Mouse (Mus musculus) telencephalon, adult 2 months (tissue): ENCODE measurements around the gene Plac9b.
"Not testable (repeated sequence)": the region's sequence is repeated elsewhere in the genome, so short reads cannot be mapped to it uniquely, and the experiment has no call there.

Experiments used
- DNase-seq: peaks from one replicate; pipeline ENCODE4 v3.0.0-alpha.2; 2011; ENCODE audit warnings: low read depth, low spot score

Gene Plac9b

GRCm38 (mm10) chr14:26182380-26182779 is at the start of gene Plac9b:
Plac9b (minus strand) TSS chr14:26182480.
- DNase-seq: not testable (repeated sequence)

GRCm38 (mm10) chr14:26216233-26217000 is 34.1 kb upstream of the Plac9b start:
- not testable (repeated sequence) for DNase-seq

DNA sequence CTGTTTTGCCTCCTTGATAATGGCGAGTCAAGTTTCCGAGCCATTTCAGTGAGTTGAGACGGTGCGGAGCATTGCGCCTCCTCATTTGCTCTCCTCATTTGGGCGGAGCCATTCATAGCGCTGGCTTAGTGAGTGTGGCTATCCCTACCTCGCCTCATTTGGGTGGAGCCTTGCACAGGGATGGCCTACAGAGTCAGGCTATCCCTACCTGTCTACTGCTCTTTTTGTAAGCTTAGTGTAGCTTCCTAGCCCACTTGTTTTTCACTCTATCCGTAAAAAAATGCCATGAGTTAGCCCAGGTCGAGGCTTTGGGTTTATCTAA is 24.6 kb upstream of the Plac9b start, which contains the start of gene Tmem254b:
Gene Tmem254b (minus strand): TSS at position 116 of the 322 bp plus-strand sequence.
- not testable (repeated sequence) for DNase-seq

- not testable (repeated sequence) for DNase-seq
These were observed 24.1 kb upstream of the Plac9b start for GRCm38 (mm10) chr14:26206197-26206925.

DNA sequence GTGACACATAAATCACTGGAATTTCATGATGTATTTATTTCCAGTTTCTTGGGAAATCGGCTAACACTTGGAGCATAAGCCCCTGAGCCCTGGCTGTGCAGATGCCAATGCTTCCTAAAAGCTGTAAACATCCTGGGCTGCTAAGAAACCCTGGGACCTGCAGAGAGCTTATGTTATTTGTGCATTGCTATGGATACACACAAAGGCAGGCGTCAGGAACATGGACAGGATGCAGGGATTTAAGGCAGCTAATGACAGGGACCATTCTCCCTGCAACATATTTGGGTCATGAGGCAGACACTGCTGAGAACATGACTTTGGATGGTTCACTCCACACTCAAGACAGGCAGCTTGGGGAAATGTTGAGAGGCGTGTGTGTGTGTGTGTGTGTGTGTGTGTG is 15.6 kb upstream of the Plac9b start:
- not testable (repeated sequence) for DNase-seq

GRCm38 (mm10) chr14:26188361-26188760 is 6.1 kb upstream of the Plac9b start:
- DNase-seq: not testable (repeated sequence)

GRCm38 (mm10) chr14:26186638-26187037 is 4.4 kb upstream of the Plac9b start:
- DNase-seq: not testable (repeated sequence)

- DNase-seq: not testable (repeated sequence)
These were observed 620 bp downstream of the Plac9b start for GRCm38 (mm10) chr14:26181660-26182059.

DNA sequence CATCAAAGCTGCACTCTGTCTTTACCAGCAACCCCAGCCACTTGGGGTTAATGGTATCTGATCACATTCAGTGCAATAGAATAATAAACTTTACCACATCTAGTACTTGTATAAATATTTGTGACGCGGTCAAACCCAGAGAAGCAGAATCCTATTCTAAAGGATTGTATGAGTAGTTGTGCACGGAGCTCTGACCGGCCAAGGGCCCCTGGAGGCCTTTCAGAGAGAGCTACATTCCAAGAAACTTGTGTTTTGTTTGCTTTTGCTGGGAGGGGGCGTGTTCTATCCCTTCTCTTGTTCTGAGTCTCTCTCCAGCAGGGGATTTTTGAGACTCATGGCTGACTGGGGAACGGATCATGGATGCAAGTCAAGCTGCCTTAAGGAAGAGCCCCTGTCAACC is 7.3 kb downstream of the Plac9b start:
- DNase-seq: not testable (repeated sequence)

DNA sequence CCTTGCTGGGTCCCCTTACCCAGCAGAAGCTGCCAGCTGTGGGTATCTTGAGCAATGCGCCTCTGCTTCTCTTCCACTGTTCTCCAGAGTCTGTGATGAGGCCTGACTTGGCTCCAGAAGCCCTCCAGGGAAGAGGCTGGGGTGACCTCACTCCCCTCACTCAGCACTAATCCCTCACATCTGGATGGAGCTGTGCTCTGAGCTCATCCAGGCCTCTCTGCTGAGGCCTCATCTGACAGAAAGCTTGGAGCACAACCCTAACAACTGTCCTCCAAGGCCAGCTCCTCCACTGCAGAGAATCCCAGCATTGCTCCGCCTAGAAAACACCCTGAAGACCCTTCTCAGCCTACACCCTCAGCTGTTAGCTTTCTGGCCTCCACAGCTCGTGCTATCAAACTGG is 8.3 kb downstream of the Plac9b start:
- not testable (repeated sequence) for DNase-seq

GRCm38 (mm10) chr14:26165266-26165665 is 17.0 kb downstream of the Plac9b start:
- not testable (repeated sequence) for DNase-seq

DNA sequence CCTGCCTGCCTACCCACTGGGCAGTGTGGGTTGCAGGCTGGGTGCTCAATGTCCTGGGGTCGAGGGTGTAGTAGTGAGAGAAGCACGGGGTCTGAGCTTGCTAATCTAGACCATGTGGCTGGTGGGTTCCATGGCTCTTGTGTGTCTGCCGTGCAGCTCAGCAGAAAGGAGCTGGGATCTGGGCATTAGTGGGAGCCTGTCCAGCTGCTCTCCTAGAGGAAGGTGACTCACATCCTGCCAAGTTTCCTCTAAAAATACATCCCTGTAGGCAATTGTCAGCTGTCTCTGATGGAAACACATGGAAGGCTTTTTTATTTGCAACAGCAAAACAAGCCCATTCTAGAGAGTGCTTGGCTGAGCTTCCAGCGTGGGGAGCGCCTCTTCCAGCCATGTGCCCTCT is 19.9 kb downstream of the Plac9b start:
- DNase-seq: not testable (repeated sequence)

DNA sequence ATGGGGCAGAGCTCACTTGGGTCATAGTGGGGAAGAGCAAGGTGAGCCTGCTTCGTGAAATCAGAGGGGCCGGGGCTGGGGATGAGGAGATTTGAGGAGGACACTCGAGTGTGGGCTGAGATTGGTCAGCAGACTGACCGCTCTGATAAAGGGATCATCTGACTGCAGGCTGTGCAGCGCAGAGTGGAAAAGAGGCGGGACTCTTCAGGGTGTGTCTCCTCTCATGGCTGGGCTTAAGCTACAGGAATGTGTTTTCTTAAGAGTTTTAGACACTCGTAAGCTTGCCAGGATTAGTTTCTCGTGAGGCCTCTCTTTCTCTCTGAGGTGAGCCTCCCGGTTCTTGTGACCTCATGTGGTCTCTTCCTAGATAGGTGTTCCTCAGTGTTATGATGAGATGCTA is 21.1 kb downstream of the Plac9b start:
- DNase-seq: not testable (repeated sequence)

GRCm38 (mm10) chr14:26156032-26156431 is 26.2 kb downstream of the Plac9b start:
- not testable (repeated sequence) for DNase-seq

- DNase-seq: not testable (repeated sequence)
These were observed 35.2 kb downstream of the Plac9b start for GRCm38 (mm10) chr14:26147095-26147494.

GRCm38 (mm10) chr14:26119095-26119494 is 63.2 kb downstream of the Plac9b start:
- DNase-seq: not testable (repeated sequence)

- DNase-seq: not testable (repeated sequence)
These were observed 63.7 kb downstream of the Plac9b start for GRCm38 (mm10) chr14:26118550-26119000.

- DNase-seq: not testable (repeated sequence)
These were observed 64.1 kb downstream of the Plac9b start, which contains the start of gene Duxbl2 for GRCm38 (mm10) chr14:26118150-26118549. Duxbl2 (plus strand) TSS chr14:26118349.
